Mouse (Mus musculus) cerebellum, adult 2 months (tissue): ENCODE results near the gene Aqp2.

Experiments
- CTCF ChIP-seq: fragments of 200-500 bp; IDR thresholded peaks from 2 replicates; pipeline ENCODE4 v1.5.1; 2011; ENCODE audit warnings: low read depth, mild to moderate bottlenecking, control low read depth, low read length, moderate library complexity, borderline replicate concordance; ENCODE audit not compliant: insufficient read depth
- POLR2A ChIP-seq: fragments of 200-500 bp; IDR thresholded peaks from 2 replicates; pipeline ENCODE4 v1.6.1; 2011; ENCODE audit warnings: low read length, control low read depth, borderline replicate concordance; ENCODE audit not compliant: insufficient read depth

DNA sequence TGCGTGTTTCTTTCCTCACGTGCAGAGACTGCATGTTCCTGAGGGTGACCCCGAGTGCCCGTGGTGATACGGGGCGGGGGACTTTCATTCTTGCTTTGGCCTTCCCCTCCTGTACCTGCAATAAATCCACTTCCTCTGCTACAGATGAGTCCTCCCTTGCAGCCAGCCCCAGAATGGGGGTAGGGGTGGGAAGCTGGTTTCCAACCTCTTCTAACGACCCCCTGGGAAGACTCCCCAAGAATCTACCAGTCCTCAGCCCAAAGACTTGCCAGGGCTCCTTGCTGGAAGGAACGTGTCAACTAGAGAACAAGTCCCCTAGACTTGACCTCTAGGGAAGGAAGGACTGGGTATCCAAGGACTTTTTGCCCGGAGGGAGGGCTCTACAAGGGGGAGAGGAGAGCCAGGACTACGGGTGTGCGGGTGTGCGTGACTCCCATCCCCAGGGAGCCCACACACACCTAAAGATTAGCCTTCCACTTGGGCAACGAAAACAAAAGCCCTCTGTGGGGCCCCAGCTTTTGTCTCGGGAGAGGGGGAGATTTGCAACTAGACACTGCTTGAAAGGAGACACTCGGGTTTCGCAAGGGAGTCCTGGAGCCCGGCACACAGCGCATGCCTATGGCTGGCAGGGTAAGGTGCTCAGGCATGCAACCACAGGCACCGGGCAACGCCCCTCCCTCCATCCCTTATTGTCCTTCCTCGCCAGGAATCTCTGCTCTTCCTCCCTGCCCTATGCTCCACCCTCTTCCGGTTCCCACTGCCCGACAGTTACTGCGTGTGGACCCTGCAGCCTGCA, 5.8 kb downstream of the Aqp2 start:
- no peak for TF ChIP-seq CTCF
- TF ChIP-seq POLR2A = no peak
